Mouse (Mus musculus) ES-Bruce4 (cell line): ENCODE data around the gene Npas1. TPM values are rescaled to one million over a fixed set of nuclear protein-coding genes. Genes with fewer than 3 reads are reported as not detected.

Source experiments
- H3K27ac ChIP-seq: 2 replicates; pipeline ENCODE4 v1.5.1; 2012; ENCODE audit warnings: low read length, inconsistent platforms; ENCODE audit not compliant: insufficient read depth
- H3K27me3 ChIP-seq: 2 replicates; pipeline ENCODE4 v1.6.1; 2012; ENCODE audit warnings: mild to moderate bottlenecking, low read length, inconsistent platforms; ENCODE audit not compliant: control insufficient read depth, poor library complexity, insufficient read depth, severe bottlenecking
- H3K36me3 ChIP-seq: 2 replicates; pipeline ENCODE4 v1.6.1; 2012; ENCODE audit warnings: inconsistent platforms, mild to moderate bottlenecking, low read length, moderate library complexity; ENCODE audit not compliant: control insufficient read depth, poor library complexity, insufficient read depth, severe bottlenecking
- H3K4me1 ChIP-seq: one replicate; pipeline ENCODE4 v1.8.1; 2011; ENCODE audit warnings: low read length; ENCODE audit not compliant: control insufficient read depth, insufficient read depth
- H3K4me3 ChIP-seq: 2 replicates; pipeline ENCODE4 v1.5.1; 2011; ENCODE audit warnings: low read depth, mild to moderate bottlenecking, low read length
- H3K9ac ChIP-seq: 2 replicates; pipeline ENCODE4 v1.6.1; 2012; ENCODE audit warnings: low read depth, mild to moderate bottlenecking, inconsistent platforms; ENCODE audit not compliant: poor library complexity, severe bottlenecking
- H3K9me3 ChIP-seq: replicated peaks from 2 replicates; pipeline ENCODE4 v1.6.1; 2012; ENCODE audit warnings: mild to moderate bottlenecking, low read length, inconsistent platforms; ENCODE audit not compliant: control insufficient read depth, poor library complexity, insufficient read depth, severe bottlenecking
- CTCF ChIP-seq: IDR thresholded peaks from one replicate; pipeline ENCODE4 v1.8.1; 2011; ENCODE audit warnings: low read depth, low read length
- EP300 ChIP-seq: IDR thresholded peaks from 2 replicates; pipeline ENCODE4 v1.6.1; 2011; ENCODE audit warnings: low read depth, low read length; ENCODE audit not compliant: insufficient read depth
- POLR2A ChIP-seq: IDR thresholded peaks from one replicate; pipeline ENCODE4 v1.8.1; 2011; ENCODE audit warnings: low read length; ENCODE audit not compliant: insufficient read depth
- polyA plus RNA-seq: library from polyadenylated mRNA; stranded (reverse); fragments of >200 nt; gene quantifications from 2 replicates; pipeline ENCODE4 v1.2.4, GENCODE M21; 2011; ENCODE audit warnings: low read depth; ENCODE audit not compliant: missing spikeins, insufficient read depth, insufficient read length

Npas1 gene
- polyA plus RNA-seq, 1 experiment: 0.27 TPM

GRCm38 (mm10) chr7:16507284-16507683 lies 29.8 kb upstream of the Npas1 start:
- no peak for TF ChIP-seq POLR2A
- TF ChIP-seq CTCF: peak; percentile 81
- H3K27ac ChIP-seq: no peak overlapping the region
- no peaks in the 10 kb centered on the region for H3K9me3 ChIP-seq
- H3K4me1 ChIP-seq: no peaks in the 10 kb centered on the region
- H3K27me3 ChIP-seq: no peaks in the 10 kb centered on the region
- H3K36me3 ChIP-seq: peaks cover 11% of the 10 kb centered on the region
- no peak overlapping the region for H3K4me3 ChIP-seq
- H3K9ac ChIP-seq: no peak overlapping the region

GRCm38 (mm10) chr7:16505226-16505593 lies 27.7 kb upstream of the Npas1 start:
- Histone ChIP-seq H3K27ac (no peak overlapping the region), H3K27me3 (no peaks in the 10 kb centered on the region), H3K9ac (no peak overlapping the region), H3K9me3 (no peaks in the 10 kb centered on the region), H3K4me1 (no peaks in the 10 kb centered on the region), H3K4me3 (no peak overlapping the region), H3K36me3 (peaks cover 4% of the 10 kb centered on the region; the same call in 1 of the 2 replicates)
- TF ChIP-seq CTCF (no peak), EP300 (no peak), POLR2A (no peak)

- TF ChIP-seq EP300 (no peak), POLR2A (no peak), CTCF (no peak)
- Histone ChIP-seq H3K27me3 (no peaks in the 10 kb centered on the region), H3K9ac (no peak overlapping the region), H3K4me1 (no peaks in the 10 kb centered on the region), H3K9me3 (no peaks in the 10 kb centered on the region), H3K36me3 (peaks cover 4% of the 10 kb centered on the region; the same call in 1 of the 2 replicates), H3K4me3 (no peak overlapping the region), H3K27ac (no peak overlapping the region)
Measured at GRCm38 (mm10) chr7:16504573-16505225, 27.2 kb upstream of the Npas1 start.

- TF ChIP-seq CTCF: no peak
- no peaks in the 10 kb centered on the region for H3K4me1 ChIP-seq
- H3K27ac ChIP-seq: no peak overlapping the region
- no peaks in the 10 kb centered on the region for H3K27me3 ChIP-seq
- H3K9ac ChIP-seq: no peak overlapping the region
- H3K4me3 ChIP-seq: no peak overlapping the region
- H3K36me3 ChIP-seq: peaks cover 4% of the 10 kb centered on the region; the same call in 1 of the 2 replicates
- no peaks in the 10 kb centered on the region for H3K9me3 ChIP-seq
Measured at GRCm38 (mm10) chr7:16501571-16501970, 24.0 kb upstream of the Npas1 start.

DNA sequence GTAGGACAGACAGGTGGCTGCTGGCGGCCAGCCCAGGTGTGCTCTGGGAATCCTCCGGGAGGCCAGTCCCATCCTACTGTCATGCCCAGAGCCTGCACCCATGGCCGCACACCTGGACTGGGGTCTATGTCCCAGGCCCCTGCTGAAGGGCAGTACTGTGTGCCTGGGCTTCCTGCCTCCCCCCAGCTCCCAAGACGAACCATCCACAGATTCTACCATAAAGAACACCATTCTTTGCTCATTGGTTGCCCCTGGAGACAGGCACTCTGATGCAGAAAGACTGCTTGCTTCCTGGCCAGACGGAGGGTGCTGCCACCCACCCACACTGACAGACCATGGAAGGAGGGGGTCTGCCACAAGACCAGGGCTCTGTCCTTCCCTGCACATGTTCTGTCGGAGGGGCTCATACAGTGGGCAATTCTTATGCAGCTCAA lies 22.2 kb upstream of the Npas1 start:
- Histone ChIP-seq H3K27ac (no peak overlapping the region), H3K9me3 (no peaks in the 10 kb centered on the region), H3K36me3 (no peaks in the 10 kb centered on the region; the same call in 1 of the 2 replicates), H3K4me3 (no peak overlapping the region), H3K4me1 (no peaks in the 10 kb centered on the region), H3K9ac (no peak overlapping the region), H3K27me3 (no peaks in the 10 kb centered on the region)
- no peak for TF ChIP-seq EP300
- no peak for TF ChIP-seq CTCF
- no peak for TF ChIP-seq POLR2A

DNA sequence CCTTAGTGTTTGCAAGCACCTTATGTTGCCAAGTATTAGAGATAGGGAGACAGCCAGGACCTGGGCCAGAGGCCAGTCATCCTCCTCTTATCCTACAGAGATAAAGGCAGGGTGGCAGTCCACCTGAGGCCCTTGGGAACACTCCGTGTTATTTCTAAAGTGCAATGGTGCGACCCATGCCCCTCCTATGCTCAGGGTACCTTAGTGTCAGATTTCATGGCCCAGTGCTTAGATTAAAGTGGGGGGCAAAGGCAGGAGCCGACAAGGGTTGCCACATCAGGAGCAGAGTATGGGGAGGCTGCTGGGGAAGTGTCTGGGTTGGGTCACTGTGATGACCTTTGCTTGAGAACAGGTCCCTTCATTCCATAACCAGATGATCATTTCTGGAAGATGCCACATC lies 18.7 kb upstream of the Npas1 start:
- H3K4me3 ChIP-seq: no peak overlapping the region
- no peaks in the 10 kb centered on the region for H3K4me1 ChIP-seq
- TF ChIP-seq POLR2A: no peak
- no peak for TF ChIP-seq EP300
- no peak for TF ChIP-seq CTCF
- no peak overlapping the region for H3K9ac ChIP-seq
- H3K27me3 ChIP-seq: no peaks in the 10 kb centered on the region
- no peak overlapping the region for H3K27ac ChIP-seq
- H3K9me3 ChIP-seq: no peaks in the 10 kb centered on the region
- H3K36me3 ChIP-seq: no peaks in the 10 kb centered on the region; the same call in 1 of the 2 replicates
